ENCODE assay signal across 8 mouse cellular contexts in the genomic region with DNA sequence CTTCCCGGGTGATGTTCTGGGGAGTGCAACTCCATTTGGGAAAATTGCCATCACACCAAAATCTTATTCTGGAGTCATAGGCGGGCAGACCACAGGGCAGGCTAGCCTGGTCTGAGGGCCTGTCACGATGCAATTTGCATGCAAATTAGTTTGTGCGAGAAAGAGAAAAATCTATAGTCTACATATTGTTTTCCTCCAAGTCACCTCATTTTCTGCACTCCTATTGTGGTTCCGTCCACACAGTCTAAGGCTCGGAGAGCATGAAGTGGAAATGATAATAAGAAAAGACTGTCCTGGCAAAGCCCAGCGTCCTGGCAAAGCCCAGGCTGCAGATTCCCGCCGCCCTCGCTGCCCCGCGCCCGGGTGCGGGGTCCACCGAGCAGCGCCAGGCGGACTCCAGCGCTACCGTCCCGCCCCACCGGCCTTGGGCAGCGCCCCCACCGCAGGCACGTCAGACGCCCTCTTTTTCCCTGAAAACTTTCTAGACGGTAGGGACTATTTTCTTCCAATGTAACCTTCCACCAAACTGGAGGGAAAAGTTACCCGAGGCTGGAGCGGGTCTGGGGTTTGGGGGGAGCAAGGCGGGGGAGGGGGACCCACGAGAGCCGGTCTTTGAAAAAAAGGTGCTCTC. TPM values are rescaled to one million over a fixed set of nuclear protein-coding genes. Genes with fewer than 3 reads are reported as not detected.
DNase-seq lines count a peak whose midpoint lies in the region; ATAC-seq and TF ChIP-seq lines count a peak whose summit lies in the region.

No protein-coding gene starts in this region.

- peak; percentile 42 for TF ChIP-seq POLR2A in myocyte (IDR thresholded peaks at IDR 0.05; ENCODE audit: insufficient read length, low read depth)

- no peak overlapping the region for H3ac ChIP-seq in myocyte (ENCODE audit: control insufficient read depth, insufficient read length)

- H3K4me1 ChIP-seq in intestine, embryonic 15.5 days (replicated peaks) = no peaks in the 10 kb centered on the region
- H3K4me1 ChIP-seq in liver, embryonic 13.5 days (replicated peaks) = peaks cover 5% of the 10 kb centered on the region

- no peaks in the 10 kb centered on the region for H3K36me3 ChIP-seq in intestine, embryonic 15.5 days
- no peaks in the 10 kb centered on the region for H3K36me3 ChIP-seq in liver, embryonic 13.5 days
- H3K36me3 ChIP-seq in myocyte (ENCODE audit: control insufficient read depth, insufficient read depth) = no peaks in the 10 kb centered on the region

- 2% methylated on average over 31 of the region's 31 CpGs for WGBS in intestine, embryonic 15.5 days
- 3% methylated on average over 31 of the region's 31 CpGs for WGBS in liver, embryonic 13.5 days (ENCODE audit: insufficient replicate concordance)

- H3K4me2 ChIP-seq in intestine, embryonic 15.5 days (replicated peaks) = peak overlapping the region; percentile 80
- H3K4me2 ChIP-seq in liver, embryonic 13.5 days = peak overlapping the region; percentile 76
- H3K4me2 ChIP-seq in myocyte (ENCODE audit: low read depth) = peak overlapping the region; percentile 63

- DNase-seq in left cerebral cortex, adult 2 months (ENCODE audit: extremely low spot score in 1 of 2, low spot score in 2 of 2) = peak; percentile 15 to 19
- no peak for DNase-seq in left cerebral cortex, adult 11 months (ENCODE audit: low spot score)
- peak; percentile 48 to 61 for DNase-seq in cerebellum, postnatal 36 days
- no peak for DNase-seq in liver, embryonic 13.5 days
- peak; percentile 35 for DNase-seq in urinary bladder, adult 2 months (ENCODE audit: low spot score)

- H3K9ac ChIP-seq in intestine, embryonic 15.5 days = peak overlapping the region; percentile 97
- H3K9ac ChIP-seq in liver, embryonic 13.5 days = peak overlapping the region; percentile 69

- H3K27ac ChIP-seq in left cerebral cortex, adult 2 months = peak overlapping the region; percentile 51; the same call in 1 of the 2 replicates
- H3K27ac ChIP-seq in intestine, embryonic 15.5 days = peak overlapping the region; percentile 87
- no peak overlapping the region for H3K27ac ChIP-seq in liver, embryonic 13.5 days

- peak; percentile 85 for ATAC-seq in granulocyte monocyte progenitor cell, adult 5-6 weeks (replicated peaks; ENCODE audit: poor library complexity, severe bottlenecking)
- ATAC-seq in intestine, embryonic 15.5 days = peak; percentile 75
- 0 out of 2 replicates have a peak, but pooled peaks have one; percentile 36 for ATAC-seq in liver, embryonic 13.5 days (ENCODE audit: low read depth)

- H3K9me3 ChIP-seq in intestine, embryonic 15.5 days = no peaks in the 10 kb centered on the region
- no peaks in the 10 kb centered on the region for H3K9me3 ChIP-seq in liver, embryonic 13.5 days (replicated peaks)

- no peaks in the 10 kb centered on the region for H3K79me2 ChIP-seq in myocyte (ENCODE audit: control insufficient read depth, insufficient read depth)

- TF ChIP-seq CTCF in left cerebral cortex, adult 2 months (IDR thresholded peaks at IDR 0.05) = no peak

- H3K27me3 ChIP-seq in intestine, embryonic 15.5 days (replicated peaks) = no peaks in the 10 kb centered on the region
- no peaks in the 10 kb centered on the region for H3K27me3 ChIP-seq in liver, embryonic 13.5 days
- no peaks in the 10 kb centered on the region for H3K27me3 ChIP-seq in myocyte (ENCODE audit: control insufficient read depth, insufficient read depth, insufficient read length)

- peak overlapping the region; percentile 61 for H3K4me3 ChIP-seq in left cerebral cortex, adult 2 months
- peak overlapping the region; percentile 66 for H3K4me3 ChIP-seq in intestine, embryonic 15.5 days (replicated peaks)
- peak overlapping the region; percentile 63 for H3K4me3 ChIP-seq in liver, embryonic 13.5 days (replicated peaks)
- H3K4me3 ChIP-seq in myocyte = peak overlapping the region; percentile 18

- intact Hi-C loops in left cerebral cortex, adult 2 months (cut with DNase I) = loop anchor here (1.0 kb wide), 1 partner anchor 16 kb away; the partner anchor contains the start of gene Pogz

TF ChIP-seq in myocyte, 11 proteins besides CTCF, POLR2A, EP300 and RAD21:
- TF ChIP-seq TCF12 (IDR thresholded peaks at IDR 0.05; ENCODE audit: insufficient read depth, poor library complexity, severe bottlenecking) = no peak
- no peak for TF ChIP-seq MYOD1 (IDR thresholded peaks at IDR 0.05; ENCODE audit: control insufficient read depth in 1 of 3, insufficient read length in 2 of 3, low read depth in 2 of 3)
- no peak for TF ChIP-seq SRF (IDR thresholded peaks at IDR 0.05; ENCODE audit: control insufficient read depth, insufficient read length, low read depth)
- TF ChIP-seq USF1 (IDR thresholded peaks at IDR 0.05; ENCODE audit: low read depth) = no peak
- no peak for TF ChIP-seq MYOG (IDR thresholded peaks at IDR 0.05; ENCODE audit: control insufficient read depth in 1 of 3, insufficient read depth in 1 of 3, insufficient read length in 2 of 3, low read depth in 2 of 3)
- no peak for TF ChIP-seq POLR2AphosphoS2 (IDR thresholded peaks at IDR 0.05; ENCODE audit: insufficient read length, low read depth)
- TF ChIP-seq REST (IDR thresholded peaks at IDR 0.05; ENCODE audit: insufficient read depth, insufficient read length) = no peak
- TF ChIP-seq MAX (IDR thresholded peaks at IDR 0.05; ENCODE audit: low read depth) = no peak
- TF ChIP-seq TCF3 (IDR thresholded peaks at IDR 0.05; ENCODE audit: insufficient read length, low read depth) = no peak
- TF ChIP-seq CEBPB (IDR thresholded peaks at IDR 0.05; ENCODE audit: insufficient read depth, poor library complexity, severe bottlenecking) = no peak
- no peak for TF ChIP-seq E2F4 (IDR thresholded peaks at IDR 0.05; ENCODE audit: insufficient read depth)
TF ChIP-seq in myocyte: peak in this region for 0.

RNA-seq across cellular contexts. Expression of gene Pogz, which starts 16.2 kb away (rescaled TPM):
- total RNA-seq in left cerebral cortex, adult 2 months (2021) = 10 to 100 TPM; 57.4 to 60.2 TPM
- 31.7 and 38.0 TPM in 2 replicates for total RNA-seq in granulocyte monocyte progenitor cell, adult 5-6 weeks (2014; fragmentation: Nextera tagmentation)
- 13.0 and 20.9 TPM in 2 replicates for total RNA-seq in granulocyte monocyte progenitor cell, adult 5-6 weeks (2017)
- polyA plus RNA-seq in intestine, embryonic 15.5 days (2015; fragmentation: Nextera tagmentation; extraction: Ambion mirVana) = 11.6 and 12.2 TPM in 2 replicates
- 2.4 and 2.9 TPM in 2 replicates for polyA plus RNA-seq in liver, embryonic 13.5 days (2015; fragmentation: Nextera tagmentation; extraction: Ambion mirVana)
- 11.5 TPM for polyA plus RNA-seq in myocyte (2012; fragmentation: generic; extraction: Trizol)
- polyA plus RNA-seq in urinary bladder, adult 2 months (2012; rRNA removed) = 19.3 and 21.1 TPM in 2 replicates

RNA-seq across cellular contexts. Expression of gene Cgn, which starts 34.8 kb away (rescaled TPM):
- total RNA-seq in left cerebral cortex, adult 2 months (2021) = 1 to 10 TPM; 4.5 TPM
- total RNA-seq in granulocyte monocyte progenitor cell, adult 5-6 weeks (2014; fragmentation: Nextera tagmentation) = 0.17 TPM in 1 of 2 replicates, not detected in the other
- not detected in 2 replicates for total RNA-seq in granulocyte monocyte progenitor cell, adult 5-6 weeks (2017)
- polyA plus RNA-seq in intestine, embryonic 15.5 days (2015; fragmentation: Nextera tagmentation; extraction: Ambion mirVana) = 61.7 and 71.9 TPM in 2 replicates
- polyA plus RNA-seq in liver, embryonic 13.5 days (2015; fragmentation: Nextera tagmentation; extraction: Ambion mirVana) = 7.2 and 8.3 TPM in 2 replicates
- 0.02 TPM for polyA plus RNA-seq in myocyte (2012; fragmentation: generic; extraction: Trizol)
- 19.1 and 21.6 TPM in 2 replicates for polyA plus RNA-seq in urinary bladder, adult 2 months (2012; rRNA removed)

Comparison
In these comparisons a context has a peak if more than half of its experiments do, and no peak if none do; other contexts are left out.
1. DNase-seq: peak in left cerebral cortex, adult 2 months (2 of 2), cerebellum, postnatal 36 days (2 of 2) and urinary bladder, adult 2 months (single experiment); none in left cerebral cortex, adult 11 months (single experiment) and liver, embryonic 13.5 days (single experiment).
2. Peak in every context shown above with its lines, with median percentiles within 50 percentile points of each other: H3K4me3 ChIP-seq, ATAC-seq and H3K4me2 ChIP-seq.